Mouse (Mus musculus) forebrain, embryonic 14.5 days (tissue): Measurements from ENCODE around the gene Dlgap3. TPM values are rescaled to one million over a fixed set of nuclear protein-coding genes. Genes with fewer than 3 reads are reported as not detected.
A peak's percentile ranks its signal among the peaks of the same experiment; 100 is the strongest.

Source experiments
- ATAC-seq: fragments of 200-750 bp; cut with Nextera tagmentation; 2 replicates; pipeline ENCODE4 v1.8.0; 2017; ENCODE audit warnings: mild to moderate bottlenecking, moderate library complexity
- DNase-seq: peaks from one replicate; pipeline ENCODE4 v3.0.0-alpha.2; 2015; ENCODE audit warnings: low spot score
- H3K27ac ChIP-seq: fragments of 300-500 bp; sonication (generic); 2 replicates; pipeline ENCODE4 v1.5.1; 2014; ENCODE audit warnings: low read depth, mild to moderate bottlenecking, control low read depth, low read length, moderate library complexity
- H3K27me3 ChIP-seq: fragments of 300-500 bp; sonication (generic); replicated peaks from 2 replicates; pipeline ENCODE4 v1.6.1; 2014; ENCODE audit warnings: low read length, control low read depth, mixed read lengths; ENCODE audit not compliant: control insufficient read depth, insufficient read depth
- H3K36me3 ChIP-seq: fragments of 300-500 bp; sonication (generic); 2 replicates; pipeline ENCODE4 v1.6.1; 2014; ENCODE audit warnings: low read length, control low read depth; ENCODE audit not compliant: control insufficient read depth, insufficient read depth
- H3K4me1 ChIP-seq: fragments of 300-500 bp; sonication (generic); 2 replicates; pipeline ENCODE4 v1.6.1; 2014; ENCODE audit warnings: antibody characterized with exemption, low read length, control low read depth; ENCODE audit not compliant: control insufficient read depth, insufficient read depth
- H3K4me2 ChIP-seq: fragments of 300-500 bp; sonication (generic); 2 replicates; pipeline ENCODE4 v1.6.1; 2014; ENCODE audit warnings: mild to moderate bottlenecking, control low read depth, low read length
- H3K4me3 ChIP-seq: fragments of 300-500 bp; sonication (generic); 2 replicates; pipeline ENCODE4 v1.5.1; 2014; ENCODE audit warnings: low read depth, low read length, control low read depth
- H3K9ac ChIP-seq: fragments of 300-500 bp; sonication (generic); 2 replicates; pipeline ENCODE4 v1.6.1; 2014; ENCODE audit warnings: mild to moderate bottlenecking, low read length, control low read depth, moderate library complexity
- H3K9me3 ChIP-seq: fragments of 300-500 bp; sonication (generic); replicated peaks from 2 replicates; pipeline ENCODE4 v1.6.1; 2016; ENCODE audit warnings: low read length, control low read depth, mixed read lengths; ENCODE audit not compliant: control insufficient read depth
- WGBS: fragments of 180-500 bp; shearing (Covaris S2); extraction: QIAGEN DNeasy Blood & Tissue Kit; methylation state at CpG from one replicate; pipeline ENCODE4 v1.1.7; 2014; 5-methylcytosine and 5-hydroxymethylcytosine counted together
- polyA plus RNA-seq: library from polyadenylated mRNA; unstranded; fragments of >200 nt; fragmentation: Nextera tagmentation; extraction: Ambion mirVana; gene quantifications from 2 replicates; pipeline ENCODE4 v1.2.1, GENCODE M21; 2014

Dlgap3 gene
- polyA plus RNA-seq, 1 experiment from 2014 or later: 8.4 TPM

DNA sequence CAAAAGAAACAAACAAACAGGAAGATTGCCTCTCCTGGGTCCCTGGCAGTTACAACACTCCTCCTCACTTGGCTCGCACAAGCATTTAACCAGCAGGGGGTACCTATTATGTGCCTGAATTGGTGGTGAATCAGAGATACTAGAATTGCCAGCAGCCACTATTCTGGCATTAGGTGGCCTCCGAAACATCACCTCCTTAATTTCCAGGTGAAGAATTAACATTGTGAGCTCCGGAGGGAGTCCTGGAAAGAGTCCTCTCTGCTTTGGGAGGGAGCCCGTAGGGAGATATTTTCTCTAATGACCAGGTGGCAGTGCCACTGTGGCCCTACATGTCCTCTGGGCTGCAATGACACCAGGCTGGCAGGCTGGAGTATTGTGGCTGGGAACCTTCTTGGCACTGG, 47.2 kb downstream of the Dlgap3 start:
- H3K27ac ChIP-seq: no peak overlapping the region
- H3K4me2 ChIP-seq: no peak overlapping the region
- no peaks in the 10 kb centered on the region for H3K9me3 ChIP-seq
- WGBS: 63% methylated on average over 4 of the region's 4 CpGs
- H3K36me3 ChIP-seq: no peaks in the 10 kb centered on the region
- no peak for ATAC-seq
- H3K4me1 ChIP-seq: no peaks in the 10 kb centered on the region
- H3K9ac ChIP-seq: no peak overlapping the region
- H3K4me3 ChIP-seq: no peak overlapping the region
- DNase-seq: no peak
- 0 out of 2 replicates have a peak, but pooled peaks cover 11% of the 10 kb centered on the region for H3K27me3 ChIP-seq

DNA sequence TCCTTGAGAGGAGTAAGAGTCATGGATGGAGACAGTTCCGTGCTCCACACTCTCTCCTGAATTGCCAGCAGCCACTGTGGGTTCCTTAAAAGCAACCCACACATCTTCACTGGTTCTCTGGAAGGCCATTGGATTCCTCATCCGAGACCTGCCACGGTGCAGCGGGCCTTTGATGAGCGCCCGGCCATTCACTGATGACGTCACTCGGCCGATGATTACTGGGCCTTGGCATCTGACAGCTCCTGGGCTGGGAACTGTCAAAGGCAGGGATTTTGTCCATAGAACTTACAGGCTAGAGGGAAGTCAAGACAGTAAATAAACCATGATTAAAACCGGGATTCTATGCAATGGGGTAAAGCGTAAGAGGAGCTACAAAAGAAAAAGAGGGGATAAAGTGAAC, 48.0 kb downstream of the Dlgap3 start:
- H3K4me2 ChIP-seq: no peak overlapping the region
- 0 out of 2 replicates have a peak, but pooled peaks cover 11% of the 10 kb centered on the region for H3K27me3 ChIP-seq
- H3K27ac ChIP-seq: no peak overlapping the region
- no peaks in the 10 kb centered on the region for H3K36me3 ChIP-seq
- H3K9ac ChIP-seq: no peak overlapping the region
- H3K4me1 ChIP-seq: no peaks in the 10 kb centered on the region
- 40% methylated on average over 11 of the region's 11 CpGs for WGBS
- ATAC-seq: no peak
- DNase-seq: no peak
- no peaks in the 10 kb centered on the region for H3K9me3 ChIP-seq
- H3K4me3 ChIP-seq: no peak overlapping the region

DNA sequence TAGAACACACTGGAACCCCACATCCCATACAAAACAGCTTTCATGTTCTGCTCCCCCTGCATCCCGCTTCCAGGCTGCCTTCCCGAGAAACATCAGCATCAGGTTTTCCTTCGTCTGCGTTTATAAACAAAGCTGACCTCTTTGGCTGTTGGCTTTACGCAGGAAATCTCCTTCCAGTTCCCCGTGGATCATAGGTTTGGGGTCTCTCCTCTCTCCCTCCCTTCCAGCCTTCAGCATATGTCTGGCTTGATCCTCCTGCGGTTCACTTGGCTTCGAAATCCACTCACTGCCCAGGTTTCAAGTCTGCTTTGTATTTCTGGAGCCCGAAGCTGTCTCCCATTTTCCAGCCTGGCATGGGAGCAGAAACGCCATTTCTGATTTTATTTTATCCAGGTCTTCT, 54.3 kb downstream of the Dlgap3 start:
- Histone ChIP-seq H3K4me3 (no peak overlapping the region), H3K4me2 (no peak overlapping the region), H3K27me3 (peaks cover 9% of the 10 kb centered on the region), H3K9ac (no peak overlapping the region), H3K9me3 (no peaks in the 10 kb centered on the region), H3K27ac (no peak overlapping the region), H3K4me1 (peaks cover 22% of the 10 kb centered on the region), H3K36me3 (no peaks in the 10 kb centered on the region)
- DNase-seq (no peak), ATAC-seq (no peak)
- 37% methylated on average over 10 of the region's 10 CpGs for WGBS

DNA sequence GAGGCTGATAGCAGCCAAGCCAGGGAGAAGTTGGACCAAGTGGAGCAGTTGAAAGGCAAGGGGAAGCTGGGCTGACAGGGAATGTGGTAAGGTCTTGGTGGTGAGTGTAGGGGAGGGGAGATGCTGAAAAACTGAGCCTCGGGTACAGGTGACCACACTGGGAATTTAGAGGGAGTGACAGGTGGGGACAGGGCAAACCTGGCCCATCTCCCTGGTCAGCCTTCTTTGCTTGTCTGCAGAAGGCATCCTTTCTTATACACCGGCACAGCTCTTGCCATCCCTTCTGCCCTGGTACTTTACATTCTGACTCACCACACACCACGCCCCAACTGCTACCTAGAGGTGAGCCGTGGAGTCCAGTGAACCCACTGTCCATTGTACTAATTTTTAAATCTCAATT, 54.8 kb downstream of the Dlgap3 start:
- DNase-seq (no peak), ATAC-seq (no peak)
- WGBS: 47% methylated on average over 4 of the region's 4 CpGs
- H3K9ac ChIP-seq: no peak overlapping the region
- no peak overlapping the region for H3K4me2 ChIP-seq
- no peaks in the 10 kb centered on the region for H3K9me3 ChIP-seq
- peaks cover 9% of the 10 kb centered on the region for H3K27me3 ChIP-seq
- no peak overlapping the region for H3K4me3 ChIP-seq
- H3K36me3 ChIP-seq: no peaks in the 10 kb centered on the region
- H3K4me1 ChIP-seq: peaks cover 22% of the 10 kb centered on the region
- H3K27ac ChIP-seq: no peak overlapping the region

DNA sequence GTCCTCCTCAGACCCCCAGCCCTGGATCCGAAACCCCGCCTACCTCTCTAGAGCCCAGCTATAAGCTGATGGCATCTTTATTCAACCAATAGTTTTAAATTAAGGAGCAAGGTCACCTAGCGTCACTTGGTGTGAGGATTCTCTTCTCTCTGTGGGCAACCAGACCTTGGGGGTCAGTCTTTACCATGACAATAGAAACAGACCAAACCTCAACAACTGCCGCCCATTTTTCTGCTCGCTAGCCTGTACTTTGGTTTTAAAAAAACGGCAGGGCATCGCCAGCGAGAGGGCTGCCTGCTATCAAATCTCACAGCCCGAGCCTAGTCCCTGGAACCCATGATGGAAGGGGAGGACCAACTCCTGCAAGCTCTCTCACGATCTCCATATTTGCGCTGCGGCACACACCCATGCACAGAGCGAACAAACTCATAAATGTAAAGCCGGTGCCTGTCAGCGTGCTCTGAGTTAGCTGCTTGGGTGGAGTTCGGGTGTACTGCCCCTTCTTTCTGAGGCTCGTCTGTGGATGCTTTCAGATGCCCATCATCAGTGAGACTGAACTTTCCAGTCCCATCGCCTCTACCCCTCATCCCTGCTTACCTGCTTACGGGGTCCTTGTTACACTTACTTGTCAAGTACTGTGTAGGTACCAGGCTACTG, 55.6 kb downstream of the Dlgap3 start:
- Histone ChIP-seq H3K27me3 (peaks cover 9% of the 10 kb centered on the region), H3K4me2 (no peak overlapping the region), H3K4me1 (peaks cover 22% of the 10 kb centered on the region)

DNA sequence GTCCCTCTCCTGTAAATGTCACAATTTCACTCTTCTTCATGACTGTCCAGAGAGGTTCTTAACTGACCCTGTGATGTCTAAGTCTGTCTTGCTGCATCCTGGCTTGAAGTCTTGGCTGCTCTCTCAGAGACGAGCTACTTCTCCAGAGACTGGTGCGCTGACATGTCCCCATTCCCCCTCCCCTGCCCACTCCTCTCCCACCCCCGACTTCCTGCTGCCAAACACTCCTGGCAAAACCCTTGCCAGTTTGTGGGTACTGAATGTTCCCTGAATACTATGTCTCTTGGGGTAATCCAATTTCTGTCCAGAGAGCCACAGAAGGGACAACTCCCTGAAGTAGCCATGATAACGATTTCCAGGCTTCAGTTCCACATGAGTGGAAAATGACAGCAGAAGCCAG, 57.1 kb downstream of the Dlgap3 start:
- no peaks in the 10 kb centered on the region for H3K36me3 ChIP-seq
- 45% methylated on average over 4 of the region's 4 CpGs for WGBS
- no peak overlapping the region for H3K9ac ChIP-seq
- no peaks in the 10 kb centered on the region for H3K9me3 ChIP-seq
- H3K27ac ChIP-seq: no peak overlapping the region
- H3K4me3 ChIP-seq: no peak overlapping the region
- no peak overlapping the region for H3K4me2 ChIP-seq
- peaks cover 22% of the 10 kb centered on the region for H3K4me1 ChIP-seq
- H3K27me3 ChIP-seq: peaks cover 9% of the 10 kb centered on the region
- ATAC-seq: no peak
- DNase-seq: no peak

More for the DNA sequence above, 55.6 kb downstream of the Dlgap3 start:
- ATAC-seq: no peak
- H3K27ac ChIP-seq: no peak overlapping the region
- peak overlapping the region; percentile 4; the same call in 1 of the 2 replicates for H3K9ac ChIP-seq
- H3K9me3 ChIP-seq: no peaks in the 10 kb centered on the region
- 13% methylated on average over 19 of the region's 19 CpGs for WGBS
- DNase-seq: no peak
- no peak overlapping the region for H3K4me3 ChIP-seq
- no peaks in the 10 kb centered on the region for H3K36me3 ChIP-seq

DNA sequence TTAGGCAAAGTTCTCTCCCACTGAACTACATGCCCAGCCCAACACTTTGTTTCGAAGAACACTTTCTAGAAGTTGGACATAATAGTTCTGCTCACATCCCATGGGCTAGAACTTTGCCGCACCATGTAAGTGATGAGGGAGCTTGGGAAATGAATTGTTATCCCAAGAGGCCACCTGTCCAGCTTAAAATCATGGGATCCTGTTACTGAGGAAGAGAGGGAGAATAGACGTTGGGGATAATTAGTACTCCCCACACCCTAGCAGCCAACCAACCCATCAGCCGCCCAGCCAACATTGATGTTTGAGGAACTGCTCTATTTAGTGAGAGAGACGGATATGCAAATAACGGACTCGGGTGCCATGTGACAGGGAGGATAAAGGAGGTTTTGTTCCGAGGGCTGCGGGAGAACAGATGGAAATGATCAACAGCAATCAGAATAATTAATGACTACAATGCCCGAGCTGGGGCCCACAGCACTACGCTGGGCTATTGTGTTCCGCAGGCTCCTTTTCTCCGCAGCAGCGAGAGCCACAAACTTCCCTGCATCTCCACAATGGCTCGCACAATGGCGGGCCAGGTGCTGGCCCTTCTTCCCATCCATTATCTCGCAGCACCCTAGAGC, 58.2 kb downstream of the Dlgap3 start:
- peak overlapping the region; percentile 77 for H3K27ac ChIP-seq
- H3K27me3 ChIP-seq: peaks cover 9% of the 10 kb centered on the region
- ATAC-seq (peak; percentile 79), DNase-seq (peak; percentile 87)
- peaks cover 32% of the 10 kb centered on the region for H3K4me1 ChIP-seq
- H3K4me2 ChIP-seq: peak overlapping the region; percentile 36; the same call in 1 of the 2 replicates
- WGBS: 9% methylated on average over 17 of the region's 17 CpGs
- no peaks in the 10 kb centered on the region for H3K9me3 ChIP-seq
- no peaks in the 10 kb centered on the region for H3K36me3 ChIP-seq
- H3K9ac ChIP-seq: no peak overlapping the region; the same call in 1 of the 2 replicates
- no peak overlapping the region for H3K4me3 ChIP-seq

DNA sequence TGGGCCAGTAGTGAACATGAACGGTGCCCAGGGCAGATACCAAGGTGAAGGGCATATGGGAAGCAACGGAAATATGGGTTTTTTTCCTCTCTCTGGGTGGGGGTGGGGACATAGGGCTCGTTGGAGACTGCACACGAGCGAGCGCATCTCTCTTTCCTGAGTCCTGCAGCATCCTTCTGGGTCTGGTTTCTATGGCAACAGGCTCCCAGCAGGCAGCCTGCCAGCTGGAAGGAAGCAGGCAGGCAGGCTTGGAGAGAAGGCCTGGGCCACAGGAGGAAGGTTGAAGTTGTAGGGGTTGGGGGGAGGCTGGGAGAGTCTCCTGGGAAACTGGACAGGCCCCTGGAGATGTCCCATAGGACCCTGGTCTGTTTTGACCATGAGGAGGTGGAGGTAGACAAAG, 63.0 kb downstream of the Dlgap3 start:
- Histone ChIP-seq H3K9me3 (no peaks in the 10 kb centered on the region), H3K4me2 (peak overlapping the region; percentile 39), H3K9ac (no peak overlapping the region), H3K27ac (peak overlapping the region; percentile 81), H3K4me3 (no peak overlapping the region), H3K36me3 (no peaks in the 10 kb centered on the region), H3K4me1 (peaks cover 39% of the 10 kb centered on the region), H3K27me3 (no peaks in the 10 kb centered on the region)
- DNase-seq (peak; percentile 95), ATAC-seq (peak; percentile 71)
- 11% methylated on average over 6 of the region's 6 CpGs for WGBS

DNA sequence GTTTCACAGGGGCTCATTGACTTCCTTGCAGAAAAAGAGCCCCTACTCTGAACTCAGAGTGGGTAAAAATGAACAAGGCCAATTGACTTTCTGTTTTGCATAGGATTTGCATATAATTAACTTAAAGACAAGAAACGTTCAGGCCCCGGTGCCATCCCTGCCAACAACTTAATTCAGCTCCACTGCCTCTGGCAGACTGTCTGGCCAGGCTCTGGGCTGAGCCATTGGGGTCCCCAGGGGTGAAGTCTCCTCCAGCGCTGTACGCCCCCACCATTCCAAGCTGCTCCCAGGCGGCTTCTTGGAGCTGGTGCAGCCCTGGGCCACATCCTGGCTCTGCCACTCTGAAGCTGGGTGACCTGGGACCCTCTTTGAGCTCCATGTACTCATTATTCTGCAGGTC, 63.5 kb downstream of the Dlgap3 start:
- Histone ChIP-seq H3K4me3 (no peak overlapping the region), H3K4me1 (peaks cover 34% of the 10 kb centered on the region), H3K4me2 (peak overlapping the region; percentile 39), H3K27ac (peak overlapping the region; percentile 81), H3K9ac (0 out of 2 replicates have a peak overlapping the region, but pooled peaks have one; percentile 17), H3K27me3 (no peaks in the 10 kb centered on the region), H3K36me3 (no peaks in the 10 kb centered on the region), H3K9me3 (no peaks in the 10 kb centered on the region)
- DNase-seq (peak; percentile 76), ATAC-seq (peak; percentile 49)
- WGBS: 16% methylated on average over 5 of the region's 5 CpGs
